ENCODE assay signal across 8 mouse cellular contexts in the genomic region with DNA sequence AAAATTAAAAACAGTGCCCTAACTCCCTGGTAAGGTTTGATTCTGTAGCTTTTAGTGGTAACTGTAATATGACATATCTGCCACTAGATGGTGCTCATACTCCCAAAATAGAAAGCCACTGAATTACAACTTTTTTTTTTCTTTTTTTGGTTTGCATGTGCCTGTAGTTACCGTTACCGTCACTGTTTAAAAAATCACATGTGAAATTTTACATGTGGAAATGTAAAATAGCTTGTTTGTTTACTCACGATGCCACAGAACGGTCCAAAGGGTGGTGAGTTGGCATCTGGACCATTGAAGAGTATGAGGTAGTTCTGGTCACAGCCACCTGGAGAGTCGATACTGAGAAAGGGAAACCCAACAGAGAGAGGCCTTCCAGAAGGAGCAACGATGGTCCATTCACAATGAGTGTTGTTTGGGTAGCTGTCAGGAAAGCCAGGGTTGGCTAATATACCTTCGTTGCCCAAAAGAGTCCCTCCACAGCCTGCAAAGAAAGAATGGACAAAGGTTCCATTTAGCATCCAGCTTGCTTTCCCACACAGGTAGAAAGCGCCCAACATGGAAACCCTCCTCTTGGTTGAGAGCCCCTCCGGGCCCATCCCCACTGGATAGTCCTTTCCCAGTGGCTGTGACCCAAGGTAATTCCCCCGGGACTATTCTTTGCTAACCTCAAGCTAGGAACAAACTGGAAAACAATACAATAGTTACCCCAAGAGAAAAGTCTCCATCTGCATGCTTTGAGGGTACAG. TPM values are rescaled to one million over a fixed set of nuclear protein-coding genes. Genes with fewer than 3 reads are reported as not detected.
A peak's percentile ranks its signal among the peaks of the same experiment; 100 is the strongest.
DNase-seq lines count a peak whose midpoint lies in the region; ATAC-seq and TF ChIP-seq lines count a peak whose summit lies in the region.

No protein-coding gene starts in this region.

- no peak overlapping the region for H3K4me3 ChIP-seq in lung, embryonic 14.5 days (ENCODE audit: low read depth, low read length)
- H3K4me3 ChIP-seq in heart, embryonic 16.5 days (ENCODE audit: low read length): no peak overlapping the region
- H3K4me3 ChIP-seq in midbrain, embryonic 16.5 days (ENCODE audit: low read depth, low read length): no peak overlapping the region
- no peak overlapping the region for H3K4me3 ChIP-seq in kidney, embryonic 15.5 days (replicated peaks)

- H3K27ac ChIP-seq in lung, embryonic 14.5 days (ENCODE audit: low read depth): no peak overlapping the region
- no peak overlapping the region for H3K27ac ChIP-seq in heart, embryonic 16.5 days (ENCODE audit: low read length)
- H3K27ac ChIP-seq in midbrain, embryonic 16.5 days (ENCODE audit: low read length): no peak overlapping the region
- H3K27ac ChIP-seq in kidney, embryonic 15.5 days: no peak overlapping the region

- H3K27me3 ChIP-seq in lung, embryonic 14.5 days (ENCODE audit: insufficient read depth, low read length): no peaks in the 10 kb centered on the region
- H3K27me3 ChIP-seq in heart, embryonic 16.5 days (ENCODE audit: control insufficient read depth, insufficient read depth, low read length): no peaks in the 10 kb centered on the region
- H3K27me3 ChIP-seq in midbrain, embryonic 16.5 days (ENCODE audit: control insufficient read depth, insufficient read depth, low read depth, low read length): no peaks in the 10 kb centered on the region
- H3K27me3 ChIP-seq in kidney, embryonic 15.5 days: no peaks in the 10 kb centered on the region

- ATAC-seq in lung, embryonic 14.5 days (ENCODE audit: insufficient read depth): peak; percentile 47; the same call in 1 of the 2 replicates
- ATAC-seq in heart, embryonic 16.5 days (replicated peaks; ENCODE audit: extremely low read depth, insufficient read depth, low FRiP score): no peak
- ATAC-seq in midbrain, embryonic 16.5 days: peak; percentile 57
- no peak; the same call in 1 of the 2 replicates for ATAC-seq in kidney, embryonic 15.5 days (replicated peaks; ENCODE audit: low FRiP score)

- H3K4me2 ChIP-seq in lung, embryonic 14.5 days: no peak overlapping the region
- H3K4me2 ChIP-seq in heart, embryonic 16.5 days (ENCODE audit: low read depth, low read length): peak overlapping the region; percentile 51
- H3K4me2 ChIP-seq in midbrain, embryonic 16.5 days (ENCODE audit: low read length): no peak overlapping the region
- H3K4me2 ChIP-seq in kidney, embryonic 15.5 days: no peak overlapping the region

- no peaks in the 10 kb centered on the region for H3K4me1 ChIP-seq in lung, embryonic 14.5 days (ENCODE audit: insufficient read depth)
- H3K4me1 ChIP-seq in heart, embryonic 16.5 days (ENCODE audit: control insufficient read depth, insufficient read depth, low read length): no peaks in the 10 kb centered on the region
- no peaks in the 10 kb centered on the region for H3K4me1 ChIP-seq in midbrain, embryonic 16.5 days (ENCODE audit: control insufficient read depth, insufficient read depth, low read length)
- H3K4me1 ChIP-seq in kidney, embryonic 15.5 days: no peaks in the 10 kb centered on the region

- DNase-seq in lung, embryonic 14.5 days: peak; percentile 77
- DNase-seq in lung, postnatal 14 days: no peak
- DNase-seq in adipocyte (ENCODE audit: low spot score): peak; percentile 44
- no peak for DNase-seq in adrenal gland, adult 18-20 months (ENCODE audit: low spot score in 2 of 2)
- DNase-seq in kidney, adult 18-20 months: no peak

- peak; percentile 79 for TF ChIP-seq CTCF in lung, embryonic 14.5 days (IDR thresholded peaks at IDR 0.05; ENCODE audit: low read depth)

- WGBS in lung, embryonic 14.5 days: 52% methylated on average over 10 of the region's 10 CpGs
- 50% methylated on average over 10 of the region's 10 CpGs for WGBS in heart, embryonic 16.5 days
- WGBS in midbrain, embryonic 16.5 days: 54% methylated on average over 10 of the region's 10 CpGs
- 56% methylated on average over 10 of the region's 10 CpGs for whole genome bisulfite sequencing in kidney, embryonic 15.5 days

- no peak overlapping the region for H3K9ac ChIP-seq in lung, embryonic 14.5 days
- H3K9ac ChIP-seq in heart, embryonic 16.5 days (ENCODE audit: low read length): no peak overlapping the region
- no peak overlapping the region for H3K9ac ChIP-seq in midbrain, embryonic 16.5 days (ENCODE audit: low read depth, low read length)
- H3K9ac ChIP-seq in kidney, embryonic 15.5 days: no peak overlapping the region

- no peaks in the 10 kb centered on the region for H3K36me3 ChIP-seq in lung, embryonic 14.5 days (ENCODE audit: insufficient read depth)
- H3K36me3 ChIP-seq in heart, embryonic 16.5 days (ENCODE audit: control insufficient read depth, insufficient read depth): no peaks in the 10 kb centered on the region
- H3K36me3 ChIP-seq in midbrain, embryonic 16.5 days (ENCODE audit: control insufficient read depth, insufficient read depth, low read length): no peaks in the 10 kb centered on the region
- H3K36me3 ChIP-seq in kidney, embryonic 15.5 days: no peaks in the 10 kb centered on the region

- no peaks in the 10 kb centered on the region for H3K9me3 ChIP-seq in lung, embryonic 14.5 days (ENCODE audit: low read depth, low read length)
- no peaks in the 10 kb centered on the region for H3K9me3 ChIP-seq in heart, embryonic 16.5 days (replicated peaks; ENCODE audit: control insufficient read depth, low read length)
- H3K9me3 ChIP-seq in midbrain, embryonic 16.5 days (replicated peaks; ENCODE audit: control insufficient read depth, low read length, poor library complexity, severe bottlenecking): no peaks in the 10 kb centered on the region
- no peaks in the 10 kb centered on the region for H3K9me3 ChIP-seq in kidney, embryonic 15.5 days (replicated peaks)

RNA-seq across cellular contexts. Expression of a gene that starts 7.1 kb away (rescaled TPM):
- 144 and 155 TPM in 2 replicates for polyA plus RNA-seq in lung, embryonic 14.5 days (2014; fragmentation: Nextera tagmentation; extraction: Ambion mirVana)
- 138 and 142 TPM in 2 replicates for polyA plus RNA-seq in heart, embryonic 16.5 days (2015; fragmentation: Nextera tagmentation; extraction: Ambion mirVana)
- polyA plus RNA-seq in midbrain, embryonic 16.5 days (2015; fragmentation: Nextera tagmentation; extraction: Ambion mirVana): 70.2 and 77.8 TPM in 2 replicates
- 10 to 100 TPM; 65.6 to 68.9 TPM for total RNA-seq in adrenal gland, adult 18-20 months (2021)
- 131 and 140 TPM in 2 replicates for polyA plus RNA-seq in kidney, embryonic 15.5 days (2015; fragmentation: Nextera tagmentation; extraction: Ambion mirVana)

Comparison
In these comparisons a context has a peak if more than half of its experiments do, and no peak if none do; other contexts are left out.
1. DNase-seq: peak in lung, embryonic 14.5 days (single experiment) and adipocyte (single experiment); none in lung, postnatal 14 days (single experiment), adrenal gland, adult 18-20 months (0 of 2) and kidney, adult 18-20 months (single experiment).
2. ATAC-seq: peak in lung, embryonic 14.5 days (single experiment) and midbrain, embryonic 16.5 days (single experiment); none in heart, embryonic 16.5 days (single experiment) and kidney, embryonic 15.5 days (single experiment).